Mouse (Mus musculus) adrenal gland, adult 18-20 months (tissue): ENCODE data around the gene Paqr3. TPM values are rescaled to one million over a fixed set of nuclear protein-coding genes. Genes with fewer than 3 reads are reported as not detected.

Source experiments
- DNase-seq, 2 experiments: peaks; one replicate each; pipeline ENCODE4 v3.0.0; 2021 to 2022; ENCODE audit warnings: low spot score in 2 of 2
- total RNA-seq, 2 experiments: library from RNA; stranded (reverse); gene quantifications; 1 replicate in 1 of 2; 2 replicates in 1 of 2; pipeline ENCODE4 v1.2.3; 2021

The Paqr3 gene
- total RNA-seq, 2 experiments from 2014 or later, result 2.9 to 4.9 TPM

- no peak for DNase-seq
Observed at GRCm38 (mm10) chr5:97087030-97087630, 24.3 kb downstream of the Paqr3 start.

GRCm38 (mm10) chr5:97085071-97085470, 26.3 kb downstream of the Paqr3 start:
- DNase-seq, result no peak

GRCm38 (mm10) chr5:97084541-97084940, 26.9 kb downstream of the Paqr3 start:
- no peak for DNase-seq

- DNase-seq, result no peak
Observed at GRCm38 (mm10) chr5:97083701-97084100, 27.7 kb downstream of the Paqr3 start.

GRCm38 (mm10) chr5:97081481-97081880, 29.9 kb downstream of the Paqr3 start:
- no peak for DNase-seq

- no peak for DNase-seq
Observed at GRCm38 (mm10) chr5:97078641-97079040, 32.8 kb downstream of the Paqr3 start.

GRCm38 (mm10) chr5:97077676-97078075, 33.7 kb downstream of the Paqr3 start:
- DNase-seq, result no peak

- no peak for DNase-seq
Observed at GRCm38 (mm10) chr5:97076167-97076566, 35.2 kb downstream of the Paqr3 start.

GRCm38 (mm10) chr5:97075476-97076151, 35.8 kb downstream of the Paqr3 start:
- no peak for DNase-seq

GRCm38 (mm10) chr5:97065746-97066145, 45.6 kb downstream of the Paqr3 start:
- no peak for DNase-seq

- DNase-seq, result no peak
Observed at GRCm38 (mm10) chr5:97062041-97062440, 49.4 kb downstream of the Paqr3 start.

GRCm38 (mm10) chr5:97060864-97061263, 50.5 kb downstream of the Paqr3 start:
- no peak for DNase-seq

- no peak for DNase-seq
Observed at GRCm38 (mm10) chr5:97056791-97057450, 54.5 kb downstream of the Paqr3 start.

- no peak for DNase-seq
Observed at GRCm38 (mm10) chr5:97056359-97056758, 55.0 kb downstream of the Paqr3 start.

- peak in 1 of 2 experiments; percentile 35 for DNase-seq
Observed at GRCm38 (mm10) chr5:97055511-97056068, 55.8 kb downstream of the Paqr3 start.

GRCm38 (mm10) chr5:97054801-97055200, 56.6 kb downstream of the Paqr3 start:
- no peak for DNase-seq

- no peak for DNase-seq
Observed at GRCm38 (mm10) chr5:97054166-97054565, 57.2 kb downstream of the Paqr3 start.

GRCm38 (mm10) chr5:97048905-97049304, 62.5 kb downstream of the Paqr3 start:
- DNase-seq, result no peak

- DNase-seq, result no peak
Observed at GRCm38 (mm10) chr5:97046680-97047079, 64.7 kb downstream of the Paqr3 start.

GRCm38 (mm10) chr5:97045260-97045659, 66.1 kb downstream of the Paqr3 start:
- DNase-seq, result no peak
